Mouse (Mus musculus): ENCODE data around the gene Icam5. TPM values are rescaled to one million over a fixed set of nuclear protein-coding genes. Genes with fewer than 3 reads are reported as not detected.
"Not testable (repeated sequence)": the region's sequence is repeated elsewhere in the genome, so short reads cannot be mapped to it uniquely, and the experiment has no call there.

Icam5 gene
- polyA plus RNA-seq, 1 experiment from 2014 or later: 0.19 TPM

DNA sequence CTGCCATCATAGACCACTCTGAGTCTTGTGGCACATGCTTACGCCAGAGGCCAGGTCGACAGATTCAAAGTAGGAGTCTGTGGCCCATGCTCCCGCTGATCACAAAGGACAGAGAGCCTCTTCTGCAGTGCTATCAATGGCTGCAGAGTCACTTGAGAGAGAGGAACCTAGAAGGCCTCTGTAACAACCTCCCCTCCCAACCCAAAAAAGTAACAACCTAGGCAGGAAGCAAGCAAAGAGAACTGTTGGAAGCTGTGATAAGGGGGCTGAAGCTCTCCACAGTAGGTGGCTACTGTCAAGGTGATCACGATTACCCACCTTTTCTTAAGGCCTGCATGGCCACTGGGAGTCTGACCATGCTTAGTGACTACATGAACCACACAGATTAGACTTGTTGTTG is 11.7 kb downstream of the Icam5 start:
- Histone ChIP-seq H3K4me3 (no peak overlapping the region), H3K4me2 (no peak overlapping the region), H3K27ac (no peak overlapping the region), H3K4me1 (no peaks in the 10 kb centered on the region), H3K36me3 (ENCODE audit: poor library complexity, severe bottlenecking) (no peaks in the 10 kb centered on the region), H3K9ac (no peak overlapping the region), H3K9me3 (replicated peaks) (no peaks in the 10 kb centered on the region), H3K27me3 (peaks cover 29% of the 10 kb centered on the region)
- no peak for ATAC-seq
- 88% methylated on average over 4 of the region's 4 CpGs for WGBS

DNA sequence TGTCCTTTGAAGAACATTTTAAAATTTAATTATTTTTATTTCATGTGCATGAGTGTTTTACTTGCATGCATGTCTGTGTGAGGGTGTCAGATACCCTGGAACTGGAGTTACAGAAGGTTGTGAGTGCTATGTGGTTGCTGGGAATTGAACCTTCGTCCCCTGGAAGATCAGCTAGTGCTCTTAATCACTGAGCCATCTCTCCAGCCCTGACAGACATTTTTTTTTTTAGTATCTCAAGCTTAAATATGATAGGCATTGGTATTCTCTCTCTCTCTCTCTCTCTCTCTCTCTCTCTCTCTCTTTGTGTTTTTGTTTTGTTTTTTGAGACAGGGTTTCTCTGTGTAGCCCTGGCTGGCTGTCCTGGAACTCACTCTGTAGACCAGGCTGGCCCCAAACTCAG is 12.9 kb downstream of the Icam5 start:
- H3K9me3 ChIP-seq (replicated peaks); H3K4me1 ChIP-seq; ATAC-seq; H3K4me3 ChIP-seq; H3K9ac ChIP-seq; H3K4me2 ChIP-seq; H3K27ac ChIP-seq; H3K36me3 ChIP-seq (ENCODE audit: poor library complexity, severe bottlenecking): not testable (repeated sequence)
- peaks cover 16% of the 10 kb centered on the region for H3K27me3 ChIP-seq
- WGBS: 68% methylated on average over 1 of the region's 1 CpGs

GRCm38 (mm10) chr9:21045235-21045634 is 13.4 kb downstream of the Icam5 start:
- H3K36me3 ChIP-seq (ENCODE audit: poor library complexity, severe bottlenecking): no peaks in the 10 kb centered on the region
- no peak overlapping the region for H3K4me3 ChIP-seq
- H3K27ac ChIP-seq: no peak overlapping the region
- H3K27me3 ChIP-seq: peaks cover 12% of the 10 kb centered on the region
- WGBS: 78% methylated on average over 3 of the region's 3 CpGs
- H3K4me1 ChIP-seq: no peaks in the 10 kb centered on the region
- no peak overlapping the region for H3K9ac ChIP-seq
- H3K4me2 ChIP-seq: no peak overlapping the region
- no peak for ATAC-seq
- H3K9me3 ChIP-seq (replicated peaks): no peaks in the 10 kb centered on the region

- 65% methylated on average over 10 of the region's 10 CpGs for WGBS
These were observed 19.7 kb downstream of the Icam5 start for GRCm38 (mm10) chr9:21051578-21051977.

DNA sequence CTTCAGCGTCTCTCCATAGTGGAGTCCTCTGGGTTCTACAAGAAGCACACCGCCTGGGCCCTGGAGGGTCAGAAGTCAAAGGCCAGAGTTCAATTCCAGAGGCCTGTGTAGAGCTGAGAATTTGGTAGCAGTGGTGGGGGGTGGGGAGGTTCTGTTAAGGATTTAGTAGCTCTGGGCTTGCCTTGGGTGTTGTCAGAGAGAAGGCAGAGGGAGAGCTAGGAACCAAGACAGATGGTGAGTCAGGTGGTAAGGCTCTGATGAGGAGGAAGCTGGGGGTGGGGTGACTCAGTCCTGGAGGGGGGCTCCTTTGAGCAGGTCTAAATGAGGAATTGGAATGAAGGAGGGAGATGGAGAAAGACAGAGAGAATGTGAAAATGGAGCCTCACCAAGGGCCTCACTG is 31.1 kb downstream of the Icam5 start:
- H3K9ac ChIP-seq: no peak overlapping the region

More at GRCm38 (mm10) chr9:21051578-21051977, 19.7 kb downstream of the Icam5 start:
- Histone ChIP-seq H3K9me3 (replicated peaks) (no peaks in the 10 kb centered on the region), H3K4me1 (no peaks in the 10 kb centered on the region), H3K27me3 (peaks cover 5% of the 10 kb centered on the region; the same call in 1 of the 2 replicates), H3K4me3 (no peak overlapping the region), H3K27ac (no peak overlapping the region), H3K36me3 (ENCODE audit: poor library complexity, severe bottlenecking) (no peaks in the 10 kb centered on the region), H3K4me2 (no peak overlapping the region), H3K9ac (no peak overlapping the region)
- ATAC-seq: no peak

DNA sequence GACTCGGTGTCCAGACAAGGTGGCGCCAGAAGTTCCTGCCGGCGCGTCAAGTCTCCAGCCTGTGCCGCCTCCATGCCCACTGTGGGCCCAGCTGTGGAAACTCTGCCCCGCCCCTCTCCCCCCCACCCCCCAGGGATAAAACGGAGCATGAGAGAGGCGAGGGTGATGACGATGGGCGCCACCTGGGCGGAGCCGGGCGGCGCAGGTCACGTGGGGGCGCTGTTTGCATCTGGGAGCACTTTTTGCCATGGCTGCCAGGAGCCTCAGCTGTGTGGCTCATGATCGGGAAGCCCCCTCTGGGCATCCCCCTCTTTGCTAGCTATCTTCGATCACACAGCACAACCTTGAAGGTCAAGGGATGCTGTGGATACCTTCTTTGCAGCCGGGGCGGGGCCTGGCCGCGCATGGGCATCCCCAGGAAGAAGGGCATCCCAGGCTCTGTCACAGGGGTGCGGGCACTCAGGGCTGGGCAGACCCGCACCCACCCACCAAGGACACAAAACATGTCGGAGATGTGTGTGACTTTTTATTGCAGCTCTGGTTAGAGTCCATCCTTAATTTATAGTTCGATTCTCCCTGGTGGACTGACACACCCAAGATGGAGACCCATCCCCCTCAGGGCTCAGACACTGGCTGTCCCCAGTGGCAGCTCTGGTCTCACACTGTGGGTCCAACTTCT is 35.3 kb downstream of the Icam5 start, which contains the start of gene Zglp1:
Gene Zglp1 (minus strand): TSS at position 88 of the 679 bp plus-strand sequence.
- peaks cover 55% of the 10 kb centered on the region for H3K36me3 ChIP-seq (ENCODE audit: poor library complexity, severe bottlenecking)
- H3K4me2 ChIP-seq: no peak within 1 kb of the TSS
- H3K27me3 ChIP-seq: no peaks in the 10 kb centered on the region
- H3K9ac ChIP-seq: no peak within 1 kb of the TSS
- no peaks in the 10 kb centered on the region for H3K9me3 ChIP-seq (replicated peaks)
- no peak for ATAC-seq
- 87% methylated on average over 26 of the region's 27 CpGs for WGBS
- no peak within 1 kb of the TSS for H3K27ac ChIP-seq
- H3K4me1 ChIP-seq: peaks cover 5% of the 10 kb centered on the region; the same call in 1 of the 2 replicates
- H3K4me3 ChIP-seq: no peak within 1 kb of the TSS

More for the DNA sequence above, 31.1 kb downstream of the Icam5 start:
- H3K4me1 ChIP-seq: no peaks in the 10 kb centered on the region
- no peak overlapping the region for H3K4me2 ChIP-seq
- no peak overlapping the region for H3K27ac ChIP-seq
- H3K27me3 ChIP-seq: no peaks in the 10 kb centered on the region
- H3K36me3 ChIP-seq (ENCODE audit: poor library complexity, severe bottlenecking): peaks cover 52% of the 10 kb centered on the region
- H3K9me3 ChIP-seq (replicated peaks): no peaks in the 10 kb centered on the region
- H3K4me3 ChIP-seq: no peak overlapping the region
- 83% methylated on average over 2 of the region's 2 CpGs for WGBS
- ATAC-seq: no peak

GRCm38 (mm10) chr9:21072641-21073040 is 40.8 kb downstream of the Icam5 start:
- peak; percentile 16 for ATAC-seq
- 11% methylated on average over 4 of the region's 4 CpGs for WGBS
- Histone ChIP-seq H3K4me2 (peak overlapping the region; percentile 91), H3K27me3 (no peaks in the 10 kb centered on the region), H3K4me3 (peak overlapping the region; percentile 86), H3K9ac (peak overlapping the region; percentile 87), H3K27ac (no peak overlapping the region), H3K9me3 (replicated peaks) (no peaks in the 10 kb centered on the region), H3K36me3 (ENCODE audit: poor library complexity, severe bottlenecking) (peaks cover 41% of the 10 kb centered on the region), H3K4me1 (peaks cover 18% of the 10 kb centered on the region)

DNA sequence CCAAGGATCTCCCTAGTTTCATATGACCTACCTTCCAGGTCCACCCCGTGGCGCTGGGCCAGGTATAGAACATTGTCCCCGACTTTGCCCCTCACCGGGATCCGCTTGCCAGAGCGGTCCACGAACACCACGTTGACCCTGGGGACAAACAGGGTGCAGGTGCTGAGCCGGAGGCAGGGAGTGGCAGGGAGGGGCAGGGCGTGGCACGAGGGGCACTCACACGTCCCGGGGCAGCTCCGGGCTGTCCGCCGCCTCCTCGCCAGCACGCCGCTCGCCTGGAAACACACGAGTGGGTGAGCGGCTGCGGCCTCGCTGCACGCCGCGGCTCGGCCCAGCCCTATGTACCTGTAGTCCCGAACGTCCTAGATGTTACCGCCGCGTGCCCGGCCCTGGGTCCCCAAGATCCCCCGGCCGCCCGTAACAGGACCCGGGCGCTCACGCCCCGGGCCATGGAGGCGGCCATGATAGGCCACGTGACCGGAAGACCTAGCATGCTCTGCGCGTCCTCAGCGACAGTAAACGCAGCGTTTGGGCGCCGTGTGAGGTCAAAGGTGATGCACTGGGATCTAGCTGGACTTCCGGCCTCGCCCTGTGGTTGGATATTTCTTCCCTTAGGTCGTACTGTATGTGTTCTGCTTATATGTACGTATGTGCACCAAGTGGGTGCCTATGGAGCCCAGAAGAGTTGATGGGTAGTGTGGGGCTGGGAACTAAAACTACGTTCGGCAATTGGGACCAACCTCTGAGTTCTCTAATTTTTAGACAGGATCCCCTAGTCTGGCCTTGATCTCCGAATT is 41.4 kb downstream of the Icam5 start, which contains the start of the genes Gm49373 and Fdx1l:
Gene Gm49373 (minus strand): TSS at position 53 of the 797 bp plus-strand sequence.
Gene Fdx1l (minus strand): TSS at position 571 of the 797 bp plus-strand sequence.
- H3K9ac ChIP-seq: peak within 1 kb of the TSS; percentile 87
- peaks cover 18% of the 10 kb centered on the region for H3K4me1 ChIP-seq
- H3K27me3 ChIP-seq: no peaks in the 10 kb centered on the region
- ATAC-seq: peak; percentile 95
- WGBS: 3% methylated on average over 57 of the region's 58 CpGs
- H3K36me3 ChIP-seq (ENCODE audit: poor library complexity, severe bottlenecking): peaks cover 43% of the 10 kb centered on the region
- no peaks in the 10 kb centered on the region for H3K9me3 ChIP-seq (replicated peaks)
- peak within 1 kb of the TSS; percentile 86 for H3K4me3 ChIP-seq
- H3K4me2 ChIP-seq: peak within 1 kb of the TSS; percentile 91
- 0 out of 2 replicates have a peak within 1 kb of the TSS, but pooled peaks have one; percentile 12 for H3K27ac ChIP-seq

DNA sequence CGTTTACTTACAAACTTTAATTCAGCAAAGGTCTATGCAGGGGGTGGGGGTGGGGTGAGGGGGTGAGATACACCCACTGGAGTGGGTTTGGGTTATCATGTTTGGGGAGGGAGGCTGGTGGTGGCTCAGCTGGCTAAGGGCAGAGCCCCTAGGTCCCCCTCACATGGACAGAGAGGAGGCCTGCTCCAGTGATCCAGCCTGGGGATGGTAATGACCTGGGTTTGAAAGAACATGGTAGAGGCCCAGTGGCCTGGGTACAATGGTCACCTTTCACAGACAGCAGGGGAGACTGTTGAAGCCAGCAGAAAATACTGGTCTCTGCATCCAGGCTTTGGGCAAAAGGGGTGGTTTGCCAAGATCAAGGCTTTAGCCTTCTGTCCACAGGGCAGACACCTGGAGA is 42.3 kb downstream of the Icam5 start:
- Histone ChIP-seq H3K9ac (no peak overlapping the region), H3K27ac (no peak overlapping the region), H3K4me2 (0 out of 2 replicates have a peak overlapping the region, but pooled peaks have one; percentile 91), H3K36me3 (ENCODE audit: poor library complexity, severe bottlenecking) (peaks cover 52% of the 10 kb centered on the region), H3K4me1 (peaks cover 18% of the 10 kb centered on the region), H3K9me3 (replicated peaks) (no peaks in the 10 kb centered on the region), H3K4me3 (no peak overlapping the region), H3K27me3 (no peaks in the 10 kb centered on the region)
- 90% methylated on average over 1 of the region's 1 CpGs for WGBS
- no peak for ATAC-seq

DNA sequence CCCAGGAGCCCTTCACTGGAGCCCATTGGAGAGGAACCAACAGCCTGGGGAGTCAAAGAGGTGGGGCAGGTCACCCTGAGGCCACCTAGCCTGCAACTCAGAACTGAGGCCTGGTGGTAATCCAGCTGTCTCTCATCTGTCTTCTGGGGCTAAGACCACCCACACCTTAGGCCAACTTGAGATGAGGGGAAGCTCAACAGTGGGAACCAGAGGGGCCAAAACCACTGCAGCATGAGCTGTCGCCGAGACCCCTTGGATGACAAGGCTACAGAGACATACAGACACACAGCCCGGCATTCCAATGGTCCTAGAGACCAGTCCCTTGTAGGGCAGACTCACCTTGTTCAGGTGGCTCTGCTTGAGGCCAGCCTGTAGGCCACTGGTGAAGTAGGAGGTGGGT is 43.8 kb downstream of the Icam5 start:
- Histone ChIP-seq H3K4me1 (peaks cover 18% of the 10 kb centered on the region), H3K9ac (no peak overlapping the region), H3K4me3 (no peak overlapping the region), H3K9me3 (replicated peaks) (no peaks in the 10 kb centered on the region), H3K27me3 (no peaks in the 10 kb centered on the region), H3K27ac (no peak overlapping the region), H3K4me2 (no peak overlapping the region), H3K36me3 (ENCODE audit: poor library complexity, severe bottlenecking) (peaks cover 67% of the 10 kb centered on the region)
- WGBS: 90% methylated on average over 3 of the region's 3 CpGs
- ATAC-seq: no peak

DNA sequence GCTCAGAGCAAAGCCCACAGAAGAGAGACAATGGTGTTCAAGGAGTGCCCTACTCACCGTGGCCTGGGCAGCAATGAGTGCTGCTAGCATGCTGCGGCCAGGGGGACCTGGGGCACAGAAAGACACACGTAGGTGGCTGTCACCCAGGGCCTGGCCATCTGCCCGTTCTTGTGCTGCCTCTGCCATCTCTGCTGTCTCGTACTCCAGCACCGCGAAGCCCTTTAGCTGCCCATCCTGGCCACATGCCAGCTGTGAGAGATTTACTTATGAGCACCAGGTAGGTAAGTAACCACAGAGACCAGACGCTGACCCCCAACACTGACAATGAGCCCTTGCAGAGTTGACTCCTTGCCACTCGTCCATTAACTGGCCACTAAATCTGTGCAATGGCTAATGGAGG is 49.3 kb downstream of the Icam5 start:
- Histone ChIP-seq H3K9me3 (replicated peaks) (no peaks in the 10 kb centered on the region), H3K27ac (no peak overlapping the region), H3K9ac (no peak overlapping the region), H3K27me3 (no peaks in the 10 kb centered on the region), H3K4me2 (no peak overlapping the region), H3K4me1 (no peaks in the 10 kb centered on the region), H3K4me3 (no peak overlapping the region), H3K36me3 (ENCODE audit: poor library complexity, severe bottlenecking) (peaks cover 94% of the 10 kb centered on the region)
- 90% methylated on average over 9 of the region's 9 CpGs for WGBS
- ATAC-seq: no peak

- WGBS: 75% methylated on average over 3 of the region's 3 CpGs
- ATAC-seq: no peak
- no peak overlapping the region for H3K4me2 ChIP-seq
- H3K27ac ChIP-seq: no peak overlapping the region
- no peaks in the 10 kb centered on the region for H3K9me3 ChIP-seq (replicated peaks)
- no peak overlapping the region for H3K4me3 ChIP-seq
- no peak overlapping the region for H3K9ac ChIP-seq
- H3K27me3 ChIP-seq: no peaks in the 10 kb centered on the region
- no peaks in the 10 kb centered on the region for H3K4me1 ChIP-seq
- peaks cover 94% of the 10 kb centered on the region for H3K36me3 ChIP-seq (ENCODE audit: poor library complexity, severe bottlenecking)
These were observed 51.5 kb downstream of the Icam5 start for GRCm38 (mm10) chr9:21083324-21083723.
